Mouse (Mus musculus): ENCODE data around the gene Gm10097. TPM values are rescaled to one million over a fixed set of nuclear protein-coding genes. Genes with fewer than 3 reads are reported as not detected.

Gm10097 gene
- total RNA-seq, 2 experiments from 2014 or later: not detected

DNA sequence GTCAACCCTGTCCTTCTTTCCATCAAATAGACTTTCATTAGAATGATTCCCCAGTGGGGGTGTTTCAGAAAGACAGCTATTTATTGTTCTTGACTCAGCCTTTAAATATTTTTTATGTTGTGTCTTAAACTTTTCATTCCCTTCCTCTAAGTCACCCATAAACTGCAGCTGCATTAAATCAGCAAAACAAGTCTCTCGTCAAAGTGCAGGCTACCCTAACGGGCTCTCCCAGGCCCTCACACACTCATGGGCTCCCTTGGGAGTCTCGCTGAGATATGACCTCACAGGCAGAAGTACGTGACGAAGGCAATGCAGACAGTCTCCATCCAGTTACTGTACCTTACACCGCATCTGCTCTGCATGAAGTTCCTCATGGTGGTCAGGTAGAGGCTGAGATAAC is 17.3 kb downstream of the Gm10097 start:
- DNase-seq: no peak

GRCm38 (mm10) chr10:5087336-5087735 is 18.3 kb downstream of the Gm10097 start:
- no peak for DNase-seq

DNA sequence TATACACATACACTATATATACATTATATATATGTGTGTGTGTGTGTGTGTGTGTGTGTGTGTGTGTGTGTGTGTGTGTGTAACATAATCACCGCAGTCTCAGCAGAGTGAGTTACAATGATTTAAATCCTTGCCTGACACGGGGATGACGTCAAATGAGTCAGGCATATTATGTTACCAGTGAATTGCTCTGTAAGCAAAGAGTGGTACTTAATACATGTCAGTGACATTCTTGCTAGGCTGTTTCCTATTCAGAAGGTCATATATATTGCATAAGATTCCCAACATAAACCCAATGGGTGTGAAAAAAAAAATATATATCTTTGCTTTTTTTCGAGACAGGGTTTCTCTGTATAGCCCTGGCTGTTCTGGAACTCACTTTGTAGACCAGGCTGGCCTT is 20.1 kb downstream of the Gm10097 start:
- DNase-seq: no peak

DNA sequence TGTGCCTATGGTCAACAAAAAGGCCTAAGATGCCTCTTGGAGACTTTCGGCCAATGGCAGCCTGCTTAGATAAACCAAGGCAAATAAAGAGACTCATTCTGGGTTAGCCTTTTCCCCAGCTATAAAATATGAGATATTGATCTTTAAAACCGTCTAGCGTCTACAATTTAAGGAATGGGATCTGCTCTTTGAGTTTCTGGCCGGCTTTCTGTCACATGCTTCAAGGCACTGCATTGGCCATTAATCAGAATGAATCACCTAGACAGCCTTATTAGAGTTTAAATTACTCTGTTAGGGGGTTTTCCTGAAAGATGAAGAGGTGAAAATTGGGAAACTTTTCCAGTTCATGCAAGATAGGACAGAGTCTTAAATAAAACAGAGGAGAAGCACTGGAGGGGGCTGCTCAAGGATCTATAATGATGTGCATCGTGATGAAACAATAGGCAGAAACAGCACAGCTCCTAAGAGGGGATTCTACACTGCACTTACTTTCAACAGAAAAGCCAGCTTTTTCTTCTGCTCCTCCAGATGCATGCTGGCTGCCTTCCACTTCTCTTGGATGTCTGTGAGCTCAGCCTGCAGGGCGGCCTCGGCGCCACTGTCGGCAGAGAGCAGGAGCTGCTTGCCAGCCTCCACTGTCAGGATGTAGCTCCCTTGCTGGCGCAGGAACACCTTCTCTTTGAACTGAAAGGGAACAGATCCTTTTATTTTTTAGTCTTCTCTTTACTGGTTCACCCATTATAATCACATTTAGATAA is 28.2 kb downstream of the Gm10097 start:
- peak in 1 of 2 experiments; percentile 17 for DNase-seq

- no peak for DNase-seq
These were observed 28.8 kb downstream of the Gm10097 start for GRCm38 (mm10) chr10:5097754-5098137.

DNA sequence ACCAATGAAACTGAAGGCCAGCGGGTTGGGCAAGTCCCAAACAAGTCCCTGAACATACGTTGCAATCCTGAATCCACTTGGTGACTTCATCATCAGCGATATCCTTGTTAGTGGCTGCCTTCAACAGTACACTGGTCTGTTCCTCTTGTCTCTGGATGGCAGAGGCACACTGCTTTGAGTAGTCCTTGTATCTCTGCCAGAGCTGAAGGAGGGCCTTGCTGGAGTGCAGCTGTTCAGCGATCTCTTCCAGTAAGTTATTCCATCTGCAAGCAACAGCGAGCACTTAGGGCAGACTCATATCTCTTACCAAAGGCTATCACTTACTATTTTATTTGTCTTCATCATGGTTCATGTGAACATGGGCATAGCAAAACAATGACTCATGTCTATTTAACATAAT is 41.8 kb downstream of the Gm10097 start:
- no peak for DNase-seq

DNA sequence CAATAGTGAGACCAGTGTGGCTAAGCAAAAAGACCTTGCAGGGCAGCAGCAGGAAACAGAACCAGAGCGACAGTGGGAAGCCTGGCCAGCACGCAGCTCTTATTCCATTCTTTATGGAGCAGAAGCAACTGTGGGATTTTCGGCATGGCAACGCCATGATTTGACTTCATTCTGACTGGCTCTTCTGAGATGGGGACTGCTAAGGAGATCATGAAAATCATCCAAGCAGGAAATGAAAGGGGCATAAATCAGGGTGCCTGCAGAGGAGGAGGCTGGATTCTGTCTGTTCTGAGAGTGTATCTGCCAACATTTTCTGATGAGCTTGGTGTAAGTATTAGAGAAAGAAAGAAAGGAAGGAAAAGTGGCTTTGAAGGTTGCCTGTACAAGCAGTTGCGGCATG is 47.2 kb downstream of the Gm10097 start:
- no peak for DNase-seq

GRCm38 (mm10) chr10:5116720-5117119 is 47.7 kb downstream of the Gm10097 start:
- DNase-seq: no peak

All from layer of hippocampus, postnatal 36 days (tissue).